Mouse (Mus musculus) frontal cortex, adult 2 months (tissue): ENCODE measurements at regions not wholly inside any gene's neighbourhood (a gene's known extent, or its start where the extent isn't known, plus 50 kb on each side); places are given as distances from the start of the nearest gene placed in this dataset.
"Not testable (repeated sequence)": the region's sequence is repeated elsewhere in the genome, so short reads cannot be mapped to it uniquely, and the experiment has no call there.

Source experiments
- DNase-seq, 2 experiments: peaks; one replicate each; pipeline ENCODE4 v3.0.0; 2022; ENCODE audit warnings: low spot score in 1 of 2; ENCODE audit errors: extremely low spot score in 1 of 2

DNA sequence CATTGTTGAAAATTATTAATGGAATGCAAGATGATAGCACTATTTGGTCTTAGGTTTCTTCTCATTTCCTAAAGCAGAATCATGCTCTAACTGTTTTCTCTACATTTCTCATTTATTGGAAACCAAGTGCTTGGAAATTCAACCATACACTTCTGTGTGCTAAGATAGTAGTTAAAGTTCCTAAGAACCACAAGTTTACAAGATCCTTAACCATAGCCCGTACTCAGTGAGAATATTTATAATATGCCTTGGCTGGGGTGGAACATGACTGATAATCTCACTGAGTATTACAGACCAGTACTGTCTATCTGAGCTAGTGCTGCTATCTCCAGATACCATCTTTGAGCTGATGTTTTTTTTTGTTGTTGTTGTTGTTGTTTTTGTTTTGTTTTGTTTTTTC lies 236.9 kb upstream of the Tmem196 start:
- DNase-seq, result not testable (repeated sequence)

DNA sequence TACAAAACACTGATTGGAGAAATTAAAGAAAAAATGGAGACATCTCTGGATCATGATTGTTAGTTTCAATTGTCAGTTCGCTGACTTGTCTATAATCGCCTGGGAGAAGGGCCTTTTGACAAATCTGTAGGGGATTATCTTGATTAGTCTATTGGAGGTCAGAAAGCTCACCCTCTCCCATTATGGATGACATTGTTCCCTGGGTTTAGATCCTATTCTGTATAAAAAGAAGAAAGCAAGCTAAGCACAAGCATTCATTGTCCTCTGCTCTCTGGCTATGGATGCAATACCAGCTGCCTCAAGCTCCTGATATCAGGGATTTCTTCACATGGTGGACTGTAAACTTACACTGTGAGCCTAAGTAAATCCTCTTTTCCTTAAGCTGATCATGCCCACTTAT lies 214.8 kb upstream of the Tmem196 start:
- DNase-seq, result no peak

DNA sequence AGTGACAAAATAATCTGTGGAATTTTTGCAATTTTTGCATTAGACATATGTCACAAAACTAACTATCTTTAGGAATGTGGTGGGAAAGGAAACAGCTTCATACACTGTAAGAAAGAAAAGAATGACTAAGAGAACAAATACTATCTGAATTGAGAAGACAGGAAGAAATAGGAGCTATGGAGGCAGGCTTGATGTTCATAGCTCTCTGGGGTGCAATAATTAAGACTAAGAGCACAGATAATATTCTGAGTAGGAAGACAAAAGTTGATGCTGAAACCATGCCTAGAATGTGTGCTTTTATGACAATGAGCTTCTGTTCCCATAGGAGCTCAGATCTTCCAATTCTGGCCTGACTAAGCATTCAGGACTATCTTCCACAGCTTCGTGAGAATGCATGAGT lies 183.0 kb upstream of the Tmem196 start:
- DNase-seq, result no peak

DNA sequence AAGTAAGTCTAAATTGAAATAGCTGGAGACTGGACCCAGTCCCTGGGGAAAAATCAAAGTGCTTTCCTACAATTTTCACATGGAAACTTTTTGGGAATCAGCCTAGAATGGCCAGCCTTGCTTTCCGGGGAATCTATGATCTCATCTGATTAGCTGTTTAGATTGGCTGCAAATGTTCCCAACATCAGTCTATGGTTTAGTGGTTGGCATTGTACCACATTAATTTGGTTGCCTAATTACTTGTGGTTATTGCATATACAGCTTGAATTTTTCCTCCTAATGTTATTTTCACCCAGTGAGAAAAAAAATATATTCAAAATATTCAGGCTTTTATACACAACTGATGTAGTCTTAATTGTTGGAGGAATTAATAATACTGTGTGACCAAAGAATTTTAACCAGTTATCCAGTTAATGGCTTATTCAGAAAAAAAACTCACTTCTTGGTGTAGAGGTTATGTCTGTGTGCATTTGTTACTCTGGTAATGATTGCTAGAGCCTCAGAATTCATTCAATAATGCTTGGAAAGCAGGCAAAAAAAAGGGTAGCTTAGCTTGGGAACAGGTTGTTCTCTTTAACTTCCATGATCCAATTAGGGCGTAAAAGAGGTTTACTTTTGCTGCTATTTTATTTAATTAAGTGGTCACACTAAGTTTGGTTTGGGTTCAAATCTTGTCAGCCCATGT lies 182.2 kb upstream of the Tmem196 start:
- DNase-seq, result no peak

DNA sequence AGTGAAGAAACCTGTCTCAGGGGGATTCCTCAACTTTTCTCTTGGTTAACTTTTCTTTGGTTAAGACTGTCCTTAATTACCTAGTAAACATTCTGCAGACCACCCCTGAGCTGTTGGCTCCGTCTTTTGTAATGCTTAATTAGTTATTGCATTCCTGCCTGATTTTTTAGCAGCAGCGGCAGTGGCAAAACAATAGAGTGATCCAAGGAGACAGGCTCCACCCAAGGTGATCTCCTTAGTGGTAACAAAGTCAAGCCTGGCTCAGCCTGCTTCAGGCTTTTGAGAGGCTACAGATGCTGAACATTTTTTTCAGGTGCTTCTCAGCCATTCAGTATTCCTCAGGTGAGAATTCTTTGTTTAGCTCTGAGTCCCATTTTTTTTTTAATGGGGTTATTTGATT lies 168.1 kb upstream of the Tmem196 start:
- no peak for DNase-seq

DNA sequence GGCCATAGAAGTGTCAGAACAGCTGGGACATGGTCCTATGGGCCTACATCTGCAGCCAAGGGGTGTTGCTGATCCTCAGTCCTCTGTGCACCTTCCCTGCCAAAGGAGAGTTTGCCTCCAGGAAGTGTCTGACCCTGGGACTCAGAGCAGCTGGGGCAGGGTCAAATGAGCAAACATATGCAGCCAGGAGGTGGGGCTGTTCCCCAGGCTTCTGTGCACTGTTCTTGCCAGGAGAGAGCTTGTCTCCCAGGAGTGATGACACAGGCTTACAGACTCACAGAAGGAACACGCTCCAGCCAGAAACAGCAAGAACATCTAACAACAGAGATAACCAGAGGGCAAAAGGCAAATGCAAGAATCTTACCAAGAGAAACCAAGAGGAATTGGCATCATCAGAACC lies 137.9 kb upstream of the Tmem196 start:
- DNase-seq, result no peak

DNA sequence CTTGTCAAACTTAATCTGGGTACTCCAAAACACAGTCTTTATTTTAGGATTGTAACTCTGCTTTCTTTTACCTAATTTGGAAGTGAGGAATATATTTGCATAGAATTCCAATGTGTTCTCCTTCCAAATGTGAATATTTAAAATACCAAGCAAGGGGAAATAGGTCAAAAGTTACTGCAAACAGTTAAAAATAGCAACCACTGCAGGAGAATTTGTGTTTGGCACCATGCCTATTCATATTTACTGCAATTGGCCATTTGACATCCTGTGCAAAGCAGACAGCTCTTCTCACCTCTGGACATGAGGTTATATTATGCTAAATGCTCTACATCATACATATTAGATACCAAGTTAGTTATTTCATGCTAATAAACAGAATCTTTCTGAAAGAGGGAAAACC lies 129.4 kb upstream of the Tmem196 start:
- no peak for DNase-seq

DNA sequence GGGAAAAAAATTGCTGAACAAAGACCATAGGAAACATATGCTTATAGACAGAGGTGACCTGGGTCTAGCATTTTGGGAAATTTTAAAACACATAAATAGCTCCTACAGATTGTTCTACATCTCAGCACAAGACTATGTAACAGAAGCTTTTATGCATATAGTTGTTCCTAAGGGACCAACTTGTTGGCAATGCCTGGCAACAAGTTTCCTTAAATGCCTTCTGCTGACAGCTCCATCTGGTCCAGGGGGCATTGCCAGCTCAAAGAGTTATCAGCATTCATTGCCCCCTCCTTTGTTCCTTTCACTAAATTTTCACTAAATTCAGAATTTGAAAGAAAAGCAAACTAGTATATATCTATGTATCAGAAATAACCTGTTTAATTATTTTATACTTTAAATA lies 106.5 kb upstream of the Tmem196 start:
- peak in 1 of 2 experiments; percentile 1 for DNase-seq

DNA sequence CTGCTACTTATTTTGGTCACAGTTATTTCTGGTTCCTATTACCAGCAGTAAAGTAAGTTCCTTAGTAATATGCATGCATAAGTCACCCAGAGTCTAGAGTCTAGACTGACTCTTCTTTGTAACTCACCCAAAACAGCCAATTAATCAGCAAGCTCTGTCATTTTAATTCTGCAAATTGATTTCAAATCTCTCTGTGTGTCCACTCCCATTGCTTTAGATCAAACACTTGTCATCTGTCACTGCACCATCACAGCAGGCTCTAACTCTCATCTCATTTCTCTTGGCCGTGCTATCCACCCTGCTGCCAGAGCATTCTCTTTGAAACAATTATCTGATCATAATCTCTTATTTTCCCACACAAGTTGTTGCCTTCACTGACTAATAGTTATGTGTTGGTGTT lies 63.9 kb upstream of the Tmem196 start:
- no peak for DNase-seq

DNA sequence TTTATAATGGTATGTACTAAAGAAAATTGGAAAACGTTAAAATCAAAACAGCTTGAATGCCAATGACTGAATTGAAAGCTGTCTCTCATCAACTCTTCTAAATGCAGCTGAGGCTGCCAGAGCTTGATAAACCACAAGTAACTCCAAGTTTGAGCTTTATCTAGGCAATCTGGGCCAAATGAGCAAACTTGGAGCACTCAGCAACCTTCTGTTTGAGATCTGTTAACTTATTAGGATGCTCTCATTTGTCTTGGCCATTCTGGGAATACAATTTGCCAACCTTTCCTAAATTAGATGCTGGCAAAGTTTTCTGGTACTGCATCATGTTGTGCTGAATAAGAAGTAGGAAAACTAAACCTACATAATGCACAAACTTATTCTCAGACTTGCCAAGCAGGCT lies 55.6 kb upstream of the Tmem196 start:
- DNase-seq, result no peak
